Mouse (Mus musculus): ENCODE results near the gene Litaf.

Litaf gene

GRCm38 (mm10) chr16:11066029-11066832 lies at the start of gene Litaf:
Litaf (minus strand) TSS chr16:11066157.
- peak; percentile 62 for DNase-seq (ENCODE audit: low read depth, low spot score)

- no peak for DNase-seq (ENCODE audit: low read depth, low spot score)
These were observed 43.3 kb upstream of the Litaf start for GRCm38 (mm10) chr16:11109198-11109740.

GRCm38 (mm10) chr16:11104905-11105304 lies 38.9 kb upstream of the Litaf start:
- DNase-seq (ENCODE audit: low read depth, low spot score) = no peak

GRCm38 (mm10) chr16:11097301-11097700 lies 31.3 kb upstream of the Litaf start:
- no peak for DNase-seq (ENCODE audit: low read depth, low spot score)

GRCm38 (mm10) chr16:11093717-11094386 lies 27.9 kb upstream of the Litaf start:
- DNase-seq (ENCODE audit: low read depth, low spot score) = no peak

- DNase-seq (ENCODE audit: low read depth, low spot score) = no peak
These were observed 26.6 kb upstream of the Litaf start for GRCm38 (mm10) chr16:11092523-11092922.

- DNase-seq (ENCODE audit: low read depth, low spot score) = no peak
These were observed 26.1 kb upstream of the Litaf start for GRCm38 (mm10) chr16:11092061-11092460.

GRCm38 (mm10) chr16:11090836-11091570 lies 25.0 kb upstream of the Litaf start:
- DNase-seq (ENCODE audit: low read depth, low spot score) = no peak

GRCm38 (mm10) chr16:11086856-11087588 lies 21.1 kb upstream of the Litaf start:
- DNase-seq (ENCODE audit: low read depth, low spot score) = no peak

GRCm38 (mm10) chr16:11086299-11086698 lies 20.3 kb upstream of the Litaf start:
- DNase-seq (ENCODE audit: low read depth, low spot score) = no peak

GRCm38 (mm10) chr16:11084181-11084580 lies 18.2 kb upstream of the Litaf start:
- DNase-seq (ENCODE audit: low read depth, low spot score) = no peak

GRCm38 (mm10) chr16:11078216-11078869 lies 12.4 kb upstream of the Litaf start:
- no peak for DNase-seq (ENCODE audit: low read depth, low spot score)

GRCm38 (mm10) chr16:11077601-11078201 lies 11.7 kb upstream of the Litaf start:
- DNase-seq (ENCODE audit: low read depth, low spot score) = no peak

GRCm38 (mm10) chr16:11073060-11073459 lies 7.1 kb upstream of the Litaf start:
- DNase-seq (ENCODE audit: low read depth, low spot score) = no peak

- no peak for DNase-seq (ENCODE audit: low read depth, low spot score)
These were observed 6.5 kb upstream of the Litaf start for GRCm38 (mm10) chr16:11072454-11072853.

- DNase-seq (ENCODE audit: low read depth, low spot score) = no peak
These were observed 5.9 kb upstream of the Litaf start for GRCm38 (mm10) chr16:11071887-11072286.

- no peak for DNase-seq (ENCODE audit: low read depth, low spot score)
These were observed 5.2 kb upstream of the Litaf start for GRCm38 (mm10) chr16:11071176-11071575.

GRCm38 (mm10) chr16:11069710-11070420 lies 3.9 kb upstream of the Litaf start:
- DNase-seq (ENCODE audit: low read depth, low spot score) = no peak

GRCm38 (mm10) chr16:11069271-11069670 lies 3.3 kb upstream of the Litaf start:
- no peak for DNase-seq (ENCODE audit: low read depth, low spot score)

GRCm38 (mm10) chr16:11068666-11069065 lies 2.7 kb upstream of the Litaf start:
- no peak for DNase-seq (ENCODE audit: low read depth, low spot score)

Measured in c-Kit-negative CD71-positive TER-119-positive erythroid progenitor cells, embryonic 14.5 days (primary cell).